Mouse (Mus musculus) adrenal gland, postnatal 25 days (tissue): ENCODE results near the gene Fam53a. TPM values are rescaled to one million over a fixed set of nuclear protein-coding genes. Genes with fewer than 3 reads are reported as not detected.

ENCODE experiments used
- DNase-seq: peaks from one replicate; pipeline ENCODE4 v3.0.0; 2021; ENCODE audit warnings: mixed read lengths
- total RNA-seq: library from RNA; stranded (reverse); gene quantifications from 2 replicates; pipeline ENCODE4 v1.2.3, GENCODE M21; 2021

The Fam53a gene
- total RNA-seq, 1 experiment from 2014 or later: 37.0 TPM

GRCm38 (mm10) chr5:33632526-33632925, 3.1 kb upstream of the Fam53a start:
- no peak for DNase-seq

GRCm38 (mm10) chr5:33630615-33631014, 1.2 kb upstream of the Fam53a start:
- DNase-seq: no peak

DNA sequence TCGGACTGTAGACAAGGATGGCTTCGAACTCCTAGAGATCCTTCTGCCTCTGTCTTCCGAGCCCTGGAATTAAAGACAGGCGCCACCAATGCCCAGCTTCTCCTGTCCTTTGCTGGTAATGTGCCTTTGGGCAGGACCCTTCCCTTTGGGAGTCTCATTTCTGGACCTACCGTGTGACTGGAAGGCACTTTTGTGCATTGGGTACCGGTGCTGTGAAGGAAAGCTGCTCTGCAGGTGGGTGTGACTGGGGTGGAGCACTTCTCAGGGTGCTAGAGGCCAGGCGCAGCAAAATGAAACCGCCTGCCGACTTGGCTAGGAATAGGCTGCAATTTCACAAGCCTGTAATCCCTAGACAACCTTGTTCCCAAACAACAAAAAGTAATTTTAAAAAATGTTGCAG, 626 bp upstream of the Fam53a start:
- DNase-seq: peak; percentile 23

DNA sequence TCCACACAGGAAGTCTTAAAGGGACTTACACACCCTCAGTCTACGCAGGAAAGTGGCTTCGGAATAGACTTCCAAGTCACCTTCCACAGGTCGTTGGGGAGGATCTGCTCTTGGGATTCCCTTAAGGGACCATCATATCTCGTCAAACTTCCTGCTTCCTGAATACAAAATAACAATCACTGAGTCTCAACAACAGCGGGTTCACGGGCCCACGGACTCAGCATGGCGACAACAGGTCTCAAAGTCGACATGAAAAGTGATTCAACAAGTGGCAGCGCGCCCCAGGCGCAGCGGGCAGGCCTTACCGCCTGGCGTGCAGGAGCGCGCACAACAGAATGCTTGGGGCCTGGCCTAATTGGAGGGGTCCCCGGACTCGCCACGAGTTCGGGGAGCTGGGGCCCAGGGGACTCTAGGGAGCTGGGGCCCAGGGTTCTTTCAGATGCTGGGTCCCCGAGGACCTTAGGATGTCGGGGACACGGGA, 575 bp downstream of the Fam53a start:
- DNase-seq: peak; percentile 61

GRCm38 (mm10) chr5:33627968-33628367, 1.5 kb downstream of the Fam53a start:
- peak; percentile 41 for DNase-seq

GRCm38 (mm10) chr5:33623766-33624165, 5.7 kb downstream of the Fam53a start:
- no peak for DNase-seq

GRCm38 (mm10) chr5:33622671-33623070, 6.8 kb downstream of the Fam53a start:
- no peak for DNase-seq

- peak; percentile 62 for DNase-seq
Observed at GRCm38 (mm10) chr5:33614391-33614790, 15.0 kb downstream of the Fam53a start.

- no peak for DNase-seq
Observed at GRCm38 (mm10) chr5:33611795-33612194, 17.6 kb downstream of the Fam53a start.

DNA sequence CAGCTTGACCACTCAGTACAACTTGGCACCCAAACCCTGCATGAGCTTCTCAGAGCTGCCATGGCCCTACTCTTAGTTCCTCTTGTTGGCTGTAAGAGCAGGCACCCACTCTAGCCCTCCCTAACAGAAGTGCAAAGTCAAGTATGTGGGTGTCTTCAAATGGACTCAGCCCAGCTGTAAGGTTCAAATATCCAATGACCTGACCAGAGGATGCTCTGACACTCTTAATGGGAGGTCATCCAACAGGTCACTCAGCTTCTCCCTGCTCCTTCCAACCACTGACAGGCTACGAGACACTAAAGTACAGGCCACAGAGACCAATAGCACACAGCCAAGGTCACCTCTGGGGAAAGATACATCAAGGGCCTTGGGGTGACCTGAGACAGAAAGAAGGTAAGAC, 20.2 kb downstream of the Fam53a start:
- DNase-seq: no peak

DNA sequence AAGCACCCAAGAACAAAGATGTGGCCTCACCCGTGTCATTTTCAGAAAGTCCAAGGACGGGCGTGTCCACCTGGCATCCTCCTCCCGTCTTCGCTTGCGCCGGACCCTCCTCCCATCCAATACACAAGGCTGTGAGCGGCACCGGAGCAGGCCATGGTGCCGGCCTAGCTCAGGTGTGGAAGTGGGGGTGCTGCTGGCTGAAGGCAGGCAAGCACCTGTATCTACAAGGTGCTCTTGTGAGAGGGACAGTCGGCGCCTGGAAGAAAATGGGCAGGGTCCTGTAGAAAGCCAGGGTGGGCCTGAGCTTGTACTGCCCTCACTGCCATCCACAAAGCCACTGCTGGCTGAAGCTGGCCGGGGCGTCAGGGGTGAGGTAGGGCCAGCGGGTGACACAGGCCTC, 22.0 kb downstream of the Fam53a start:
- no peak for DNase-seq

- no peak for DNase-seq
Observed at GRCm38 (mm10) chr5:33606631-33607030, 22.8 kb downstream of the Fam53a start.

DNA sequence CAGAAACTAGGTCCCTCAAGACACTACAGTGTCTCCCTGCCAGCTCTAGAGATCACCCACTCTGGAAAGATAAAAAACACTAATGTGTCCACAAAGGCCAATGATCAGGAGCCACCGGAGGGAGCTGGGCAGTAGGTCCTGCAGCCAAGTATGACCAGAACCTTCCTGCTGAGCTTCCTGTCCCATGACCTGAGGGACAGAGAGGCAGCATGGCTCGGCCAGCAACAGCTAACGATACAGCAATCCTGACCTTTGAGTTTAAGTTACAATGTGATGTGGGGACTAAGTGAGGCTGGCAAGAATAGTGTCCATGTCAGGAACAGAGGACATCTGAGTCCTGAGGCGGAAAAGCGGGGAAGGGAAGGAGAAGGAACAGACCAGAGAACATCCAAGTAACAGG, 24.1 kb downstream of the Fam53a start:
- no peak for DNase-seq

DNA sequence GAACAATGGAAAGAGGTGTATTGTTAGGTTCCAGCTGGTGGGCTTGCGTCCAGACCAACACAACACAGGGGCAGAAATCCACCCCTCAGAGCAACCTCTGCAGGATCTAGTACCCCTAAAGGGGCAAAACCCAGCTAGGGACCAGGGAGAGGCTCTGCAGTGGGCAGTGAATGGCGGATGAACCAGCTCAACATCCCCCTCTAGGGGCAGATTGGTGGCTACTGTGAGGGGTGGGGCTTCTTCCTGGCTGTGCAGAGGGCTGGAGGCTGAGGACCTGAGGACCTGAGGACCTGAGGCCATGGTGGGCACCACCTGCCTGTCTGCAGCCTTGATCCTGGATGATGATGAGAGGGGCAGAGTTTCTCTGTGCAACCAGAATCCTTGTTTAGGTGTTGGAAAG, 35.8 kb downstream of the Fam53a start:
- DNase-seq: no peak

DNA sequence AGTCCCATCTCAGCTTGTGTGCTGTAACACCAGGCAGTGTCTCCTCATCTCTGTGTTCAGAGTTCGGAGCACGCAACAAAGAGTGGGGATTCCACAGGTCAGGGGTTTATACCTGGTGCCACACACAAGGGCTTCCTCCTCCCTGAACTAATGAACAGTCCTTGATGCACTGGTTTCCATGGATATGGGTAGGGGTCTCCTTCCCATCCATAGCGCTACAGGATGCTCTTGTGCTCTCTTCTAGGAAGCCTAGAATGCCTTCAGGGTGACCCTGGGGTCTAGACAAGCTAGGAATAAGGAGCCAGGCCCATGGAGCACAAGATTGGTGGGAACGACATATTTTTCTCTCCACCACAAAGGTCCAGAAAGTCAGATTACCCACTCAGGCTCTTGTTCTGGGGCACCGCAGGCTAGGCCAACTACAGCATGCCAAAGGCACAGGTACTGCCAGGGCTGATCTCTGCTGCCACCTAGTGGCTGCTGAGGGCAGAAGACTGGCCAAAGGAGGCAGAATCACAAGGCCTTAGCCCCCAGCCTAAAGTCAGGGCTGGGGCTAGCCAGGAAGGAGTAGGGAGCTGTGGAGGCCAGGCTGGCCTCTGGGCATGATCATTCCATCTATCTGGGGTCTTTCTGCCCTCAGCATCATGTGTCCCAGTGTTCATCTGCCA, 40.1 kb downstream of the Fam53a start:
- DNase-seq: peak; percentile 78

GRCm38 (mm10) chr5:33588066-33588465, 41.4 kb downstream of the Fam53a start:
- no peak for DNase-seq

GRCm38 (mm10) chr5:33587498-33588058, 41.9 kb downstream of the Fam53a start:
- no peak for DNase-seq

- DNase-seq: no peak
Observed at GRCm38 (mm10) chr5:33580336-33580735, 49.1 kb downstream of the Fam53a start.

GRCm38 (mm10) chr5:33574207-33574606, 55.2 kb downstream of the Fam53a start:
- DNase-seq: no peak

DNA sequence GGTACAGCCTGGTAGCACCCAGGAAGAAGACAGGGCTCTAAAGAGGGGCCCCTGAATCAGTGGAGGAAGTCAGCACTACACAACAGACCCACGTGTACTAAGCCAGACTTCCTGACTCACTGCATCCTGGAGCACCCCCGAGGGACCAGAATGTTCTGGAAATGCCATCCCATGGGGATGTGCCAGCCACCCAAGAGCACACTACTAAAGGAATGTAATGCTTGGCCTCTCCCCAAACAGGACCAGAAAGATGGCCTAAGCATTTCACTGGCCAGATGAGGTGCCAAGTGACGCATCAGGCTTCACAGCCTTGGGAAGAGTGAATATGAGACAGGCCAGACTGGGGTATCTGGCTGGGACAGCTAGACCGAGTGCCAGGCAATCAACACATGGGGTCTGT, 63.5 kb downstream of the Fam53a start:
- no peak for DNase-seq

- DNase-seq: no peak
Observed at GRCm38 (mm10) chr5:33556277-33556995, 73.0 kb downstream of the Fam53a start.
